Mouse (Mus musculus) spleen, adult 2 months (tissue): ENCODE results near the gene Ube2g1.

Experiments used
- CTCF ChIP-seq: fragments of 200-500 bp; IDR thresholded peaks from 2 replicates; pipeline ENCODE4 v1.5.1; 2011; ENCODE audit warnings: mild to moderate bottlenecking, inconsistent platforms; ENCODE audit not compliant: insufficient read depth, insufficient read length, insufficient replicate concordance; ENCODE audit errors: extremely low read depth
- POLR2A ChIP-seq: fragments of 200-500 bp; IDR thresholded peaks from 2 replicates; pipeline ENCODE4 v1.6.1; 2011; ENCODE audit warnings: low read depth, low read length, inconsistent platforms

DNA sequence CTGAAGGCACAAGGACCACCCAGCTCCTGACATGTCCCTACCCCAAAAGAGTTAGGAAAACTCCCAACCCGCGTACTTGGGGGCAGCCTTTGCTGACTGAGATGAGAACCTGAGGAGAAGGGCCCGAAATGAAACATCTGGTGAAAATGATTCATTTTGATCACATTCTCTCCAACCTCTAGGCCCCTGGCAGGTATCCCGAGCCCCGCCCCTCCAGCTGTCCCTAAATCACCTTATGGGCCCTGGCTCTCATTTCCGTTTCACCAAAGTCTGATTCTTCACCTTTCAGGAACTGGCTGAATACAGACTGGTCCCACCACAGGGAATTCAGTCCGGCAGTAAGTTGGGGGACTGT lies 31.0 kb upstream of the Ube2g1 start:
- TF ChIP-seq CTCF: no peak
- TF ChIP-seq POLR2A: no peak
